Mouse (Mus musculus) inflammation-experienced regulatory T-cells, adult 6 months (primary cell): Measurements from ENCODE around the gene Hnf1a. TPM values are rescaled to one million over a fixed set of nuclear protein-coding genes. Genes with fewer than 3 reads are reported as not detected.
"Not testable (repeated sequence)": the region's sequence is repeated elsewhere in the genome, so short reads cannot be mapped to it uniquely, and the experiment has no call there.

Source experiments
- ATAC-seq: one replicate; pipeline ENCODE4 v1.8.0; 2017
- polyA plus RNA-seq, 3 experiments: library from polyadenylated mRNA; unstranded; fragments of 100-300 nt; shearing (Covaris generic); gene quantifications; one replicate each; pipeline ENCODE4 v1.2.1; 2017

Hnf1a gene
- polyA plus RNA-seq, 3 experiments from 2014 or later = 0.17 TPM; not detected in 2

- ATAC-seq = no peak
Measured at GRCm38 (mm10) chr5:114942766-114943130, 28.1 kb downstream of the Hnf1a start.

GRCm38 (mm10) chr5:114942074-114942765 lies 28.7 kb downstream of the Hnf1a start, which contains the start of gene 2210016L21Rik:
Gene 2210016L21Rik (plus strand): TSS chr5:114942158.
- peak; percentile 99 for ATAC-seq

GRCm38 (mm10) chr5:114941138-114941537 lies 29.8 kb downstream of the Hnf1a start:
- ATAC-seq = not testable (repeated sequence)

GRCm38 (mm10) chr5:114935838-114936237 lies 35.1 kb downstream of the Hnf1a start:
- no peak for ATAC-seq

- no peak for ATAC-seq
Measured at GRCm38 (mm10) chr5:114933206-114933605, 37.7 kb downstream of the Hnf1a start.

- ATAC-seq = no peak
Measured at GRCm38 (mm10) chr5:114931626-114932025, 39.3 kb downstream of the Hnf1a start.

- no peak for ATAC-seq
Measured at GRCm38 (mm10) chr5:114926753-114927152, 44.1 kb downstream of the Hnf1a start.

- no peak for ATAC-seq
Measured at GRCm38 (mm10) chr5:114926153-114926684, 44.7 kb downstream of the Hnf1a start.

- no peak for ATAC-seq
Measured at GRCm38 (mm10) chr5:114922998-114923473, 47.9 kb downstream of the Hnf1a start, which contains the start of gene Oasl1. Gene Oasl1 (plus strand): TSS chr5:114923240.

- no peak for ATAC-seq
Measured at GRCm38 (mm10) chr5:114922366-114922731, 48.5 kb downstream of the Hnf1a start.

- ATAC-seq = peak; percentile 91
Measured at GRCm38 (mm10) chr5:114921551-114922365, 49.1 kb downstream of the Hnf1a start.

- ATAC-seq = not testable (repeated sequence)
Measured at GRCm38 (mm10) chr5:114917357-114917756, 53.5 kb downstream of the Hnf1a start.

GRCm38 (mm10) chr5:114916777-114917176 lies 54.1 kb downstream of the Hnf1a start:
- ATAC-seq = no peak

GRCm38 (mm10) chr5:114915854-114916253 lies 55.0 kb downstream of the Hnf1a start:
- ATAC-seq = no peak

GRCm38 (mm10) chr5:114914855-114915254 lies 56.0 kb downstream of the Hnf1a start:
- ATAC-seq = no peak

- ATAC-seq = no peak
Measured at GRCm38 (mm10) chr5:114913686-114914085, 57.2 kb downstream of the Hnf1a start.

- no peak for ATAC-seq
Measured at GRCm38 (mm10) chr5:114908598-114909305, 62.1 kb downstream of the Hnf1a start.

GRCm38 (mm10) chr5:114902413-114902812 lies 68.5 kb downstream of the Hnf1a start:
- no peak for ATAC-seq
